Mouse (Mus musculus) neural tube, embryonic 13.5 days (tissue): ENCODE data around the gene Iqschfp. TPM values are rescaled to one million over a fixed set of nuclear protein-coding genes. Genes with fewer than 3 reads are reported as not detected.

Experiments used
- ATAC-seq: fragments of 200-750 bp; cut with Nextera tagmentation; 2 replicates; pipeline ENCODE4 v1.8.0; 2017; ENCODE audit warnings: low read depth, mild to moderate bottlenecking, moderate TSS enrichment, moderate library complexity
- H3K27ac ChIP-seq: fragments of 300-500 bp; sonication (generic); replicated peaks from 2 replicates; pipeline ENCODE4 v1.5.1; 2015; ENCODE audit warnings: moderate library complexity, mild to moderate bottlenecking, inconsistent platforms
- H3K27me3 ChIP-seq: fragments of 300-500 bp; sonication (generic); 2 replicates; pipeline ENCODE4 v1.6.1; 2015; ENCODE audit warnings: mild to moderate bottlenecking, inconsistent platforms
- H3K36me3 ChIP-seq: fragments of 300-500 bp; sonication (generic); 2 replicates; pipeline ENCODE4 v1.6.1; 2015; ENCODE audit warnings: mild to moderate bottlenecking, inconsistent platforms
- H3K4me1 ChIP-seq: fragments of 300-500 bp; sonication (generic); replicated peaks from 2 replicates; pipeline ENCODE4 v1.6.1; 2015; ENCODE audit warnings: inconsistent platforms
- H3K4me2 ChIP-seq: fragments of 300-500 bp; sonication (generic); 2 replicates; pipeline ENCODE4 v1.6.1; 2015; ENCODE audit warnings: inconsistent platforms, mild to moderate bottlenecking, moderate library complexity
- H3K4me3 ChIP-seq: fragments of 300-500 bp; sonication (generic); 2 replicates; pipeline ENCODE4 v1.5.1; 2015; ENCODE audit warnings: mild to moderate bottlenecking, inconsistent platforms
- H3K9ac ChIP-seq: fragments of 300-500 bp; sonication (generic); 2 replicates; pipeline ENCODE4 v1.6.1; 2015; ENCODE audit warnings: moderate library complexity, mild to moderate bottlenecking, inconsistent platforms
- H3K9me3 ChIP-seq: fragments of 300-500 bp; sonication (generic); 2 replicates; pipeline ENCODE4 v1.6.1; 2016; ENCODE audit warnings: inconsistent platforms
- WGBS: fragments of 180-500 bp; shearing (Covaris S2); methylation state at CpG from one replicate; pipeline ENCODE4 v1.1.7; 2015; 5-methylcytosine and 5-hydroxymethylcytosine counted together
- polyA plus RNA-seq: library from polyadenylated mRNA; unstranded; fragments of >200 nt; fragmentation: Nextera tagmentation; extraction: Ambion mirVana; gene quantifications from 2 replicates; pipeline ENCODE4 v1.2.1, GENCODE M21; 2015

The Iqschfp gene
- polyA plus RNA-seq, 1 experiment from 2014 or later: 4.1 TPM

DNA sequence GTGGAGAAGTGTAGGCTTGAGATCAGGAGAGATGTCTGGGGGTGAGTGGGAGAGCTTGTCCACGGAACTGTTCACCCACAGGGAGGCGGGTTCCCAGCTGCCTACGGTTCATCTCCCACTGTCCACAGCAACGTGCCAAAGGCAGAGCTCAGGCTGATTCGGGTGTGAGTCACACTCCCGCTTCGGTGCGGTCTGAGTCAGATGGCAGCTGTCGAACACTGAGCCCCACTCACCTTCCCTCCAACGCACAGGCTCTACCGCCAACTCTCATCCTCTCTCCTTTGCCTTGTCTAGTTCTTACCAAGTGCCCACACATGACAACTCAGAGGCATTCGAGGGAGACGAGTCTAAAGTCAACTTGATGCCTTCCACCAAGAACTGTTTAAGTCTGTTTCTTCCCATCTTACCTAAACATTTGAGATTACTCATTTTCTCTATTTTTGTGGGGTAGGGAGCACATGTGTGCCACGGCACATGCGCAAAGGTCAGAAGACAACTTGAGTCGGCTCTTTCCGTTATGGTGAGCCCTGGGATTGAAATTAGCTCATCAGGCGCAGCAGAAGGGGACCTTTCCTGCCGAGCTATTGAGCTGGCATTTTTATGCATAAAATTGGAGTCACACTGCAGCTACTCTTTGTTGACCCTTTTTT is 716.9 kb downstream of the Iqschfp start:
- WGBS: 71% methylated on average over 19 of the region's 19 CpGs
- peaks cover 49% of the 10 kb centered on the region for H3K4me1 ChIP-seq
- no peak for ATAC-seq

DNA sequence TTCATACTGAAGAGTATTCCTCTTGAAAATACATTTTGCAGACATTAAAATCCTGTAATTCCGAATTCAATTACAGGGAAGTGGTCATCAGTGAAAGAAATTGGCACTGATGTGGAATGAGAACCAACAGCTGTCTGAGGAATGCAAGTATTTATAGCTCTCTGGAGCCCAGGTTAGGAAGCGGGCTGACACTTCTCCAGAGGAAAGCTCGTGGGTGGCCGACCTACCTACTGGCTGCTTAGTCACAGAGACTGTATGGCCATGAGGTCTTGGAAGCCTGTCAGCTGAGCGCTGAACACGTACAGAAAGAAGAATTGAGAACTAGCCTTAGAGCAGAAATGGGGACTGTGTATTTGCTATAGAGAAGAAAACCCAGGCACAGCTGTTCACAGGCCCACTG is 718.0 kb downstream of the Iqschfp start:
- 49% methylated on average over 6 of the region's 6 CpGs for WGBS
- no peak for ATAC-seq
- no peaks in the 10 kb centered on the region for H3K9me3 ChIP-seq

More for the DNA sequence above, 716.9 kb downstream of the Iqschfp start:
- Histone ChIP-seq H3K36me3 (no peaks in the 10 kb centered on the region), H3K4me3 (no peak overlapping the region), H3K27ac (no peak overlapping the region), H3K9me3 (no peaks in the 10 kb centered on the region), H3K4me2 (no peak overlapping the region), H3K9ac (no peak overlapping the region), H3K27me3 (no peaks in the 10 kb centered on the region)

DNA sequence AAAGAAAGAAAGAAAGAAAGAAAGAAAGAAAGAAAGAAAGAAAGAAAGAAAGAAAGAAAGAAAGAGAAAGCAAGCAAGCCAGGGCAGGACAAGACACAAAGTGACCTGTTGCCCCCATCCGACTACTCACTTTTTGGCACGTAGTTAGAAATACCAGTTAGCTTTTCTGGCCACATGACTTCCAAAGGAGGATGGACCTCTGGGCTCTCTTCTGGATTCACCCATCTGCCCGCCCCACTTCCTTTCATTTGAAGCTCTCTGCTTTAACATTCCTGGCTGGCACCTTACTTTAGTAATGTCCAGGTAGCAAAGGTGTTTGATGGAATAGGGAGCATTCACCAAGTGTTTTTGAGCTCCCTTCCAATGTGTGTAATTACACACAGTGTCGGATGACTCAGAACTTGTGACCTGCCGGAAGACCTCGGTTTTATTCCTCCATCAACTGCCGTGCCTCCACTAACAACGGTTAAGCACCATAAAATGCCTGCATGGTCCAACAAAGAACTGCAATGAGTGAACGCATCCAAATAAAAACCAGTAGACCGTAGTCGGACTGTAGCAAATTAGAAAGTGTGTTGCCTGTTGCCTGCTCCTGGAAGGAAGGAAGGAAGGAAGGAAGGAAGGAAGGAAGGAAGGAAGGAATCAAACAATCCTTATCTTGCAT is 718.7 kb downstream of the Iqschfp start:
- no peak for ATAC-seq
- Histone ChIP-seq H3K9me3 (no peaks in the 10 kb centered on the region), H3K4me3 (no peak overlapping the region), H3K9ac (no peak overlapping the region), H3K36me3 (no peaks in the 10 kb centered on the region), H3K27ac (no peak overlapping the region), H3K4me1 (peaks cover 34% of the 10 kb centered on the region), H3K4me2 (no peak overlapping the region), H3K27me3 (no peaks in the 10 kb centered on the region)
- 44% methylated on average over 11 of the region's 11 CpGs for WGBS

More for the DNA sequence above, 718.0 kb downstream of the Iqschfp start:
- no peaks in the 10 kb centered on the region for H3K27me3 ChIP-seq
- H3K36me3 ChIP-seq: no peaks in the 10 kb centered on the region
- no peak overlapping the region; the same call in 1 of the 2 replicates for H3K27ac ChIP-seq
- H3K9ac ChIP-seq: no peak overlapping the region
- H3K4me3 ChIP-seq: no peak overlapping the region
- H3K4me1 ChIP-seq: peaks cover 40% of the 10 kb centered on the region
- no peak overlapping the region for H3K4me2 ChIP-seq

DNA sequence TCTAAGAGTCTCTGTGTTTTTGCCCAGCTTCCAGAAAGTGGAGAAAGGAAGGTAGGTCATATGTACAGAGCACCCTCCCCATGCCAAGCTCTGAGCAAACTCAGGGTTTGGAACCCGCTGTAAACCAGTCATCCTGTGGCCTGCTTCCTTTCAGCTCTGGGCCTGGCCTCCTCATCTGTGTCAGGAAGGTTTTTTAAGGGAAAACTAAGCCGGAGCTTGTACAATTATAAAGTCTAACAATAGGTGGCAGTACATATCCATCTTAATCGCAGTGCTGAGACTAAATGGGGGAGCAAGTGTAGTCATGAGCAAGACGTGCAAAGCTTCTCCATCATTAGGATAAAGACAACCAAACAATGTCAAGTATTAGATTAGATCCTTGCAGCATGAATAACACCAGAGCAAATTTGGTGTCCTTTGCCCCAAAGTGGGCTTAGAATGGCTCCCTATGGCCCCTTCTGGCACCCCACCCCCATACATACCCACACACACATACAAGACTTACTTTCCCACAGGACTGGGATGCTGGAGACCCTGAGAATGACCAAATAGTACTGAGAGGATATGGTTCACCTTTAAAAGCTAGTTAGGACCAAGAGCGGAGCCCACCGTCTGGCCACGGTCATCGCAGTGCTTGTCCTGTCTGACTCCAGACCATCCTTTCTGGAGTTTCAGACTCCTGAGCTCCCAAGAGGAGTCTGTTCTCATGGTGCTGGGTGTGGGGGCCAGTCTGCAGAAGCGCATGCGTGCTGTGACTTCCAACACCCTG is 723.2 kb downstream of the Iqschfp start:
- no peak overlapping the region for H3K27ac ChIP-seq
- ATAC-seq: peak; percentile 27; the same call in 1 of the 2 replicates
- H3K4me3 ChIP-seq: no peak overlapping the region
- no peak overlapping the region for H3K4me2 ChIP-seq
- no peak overlapping the region for H3K9ac ChIP-seq
- no peaks in the 10 kb centered on the region for H3K9me3 ChIP-seq
- no peaks in the 10 kb centered on the region for H3K27me3 ChIP-seq
- H3K4me1 ChIP-seq: peaks cover 12% of the 10 kb centered on the region
- 74% methylated on average over 10 of the region's 10 CpGs for WGBS
- H3K36me3 ChIP-seq: peaks cover 18% of the 10 kb centered on the region

DNA sequence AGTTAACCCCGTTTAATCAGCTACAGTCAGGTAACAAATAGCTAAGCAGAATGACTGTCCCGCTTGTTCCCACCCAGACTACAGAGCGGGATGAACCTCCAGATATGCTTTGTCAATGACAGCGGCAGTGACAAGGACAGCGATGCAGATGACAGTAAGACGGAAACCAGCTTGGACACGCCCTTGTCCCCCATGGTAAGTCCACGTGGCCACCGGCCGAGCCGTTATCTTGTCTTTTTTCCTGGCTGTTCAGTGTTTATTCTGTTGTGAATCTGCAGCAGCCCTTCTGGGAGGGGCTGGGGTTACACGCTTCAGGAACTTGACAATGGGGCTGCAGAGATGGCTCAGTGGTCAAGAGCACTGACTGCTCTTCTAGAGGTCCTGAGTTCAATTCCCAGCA is 724.3 kb downstream of the Iqschfp start:
- Histone ChIP-seq H3K27ac (no peak overlapping the region), H3K4me1 (peaks cover 6% of the 10 kb centered on the region; the same call in 1 of the 2 replicates), H3K27me3 (no peaks in the 10 kb centered on the region), H3K36me3 (peaks cover 30% of the 10 kb centered on the region), H3K9ac (no peak overlapping the region), H3K9me3 (no peaks in the 10 kb centered on the region), H3K4me3 (no peak overlapping the region), H3K4me2 (no peak overlapping the region)
- no peak for ATAC-seq
- 92% methylated on average over 12 of the region's 12 CpGs for WGBS

DNA sequence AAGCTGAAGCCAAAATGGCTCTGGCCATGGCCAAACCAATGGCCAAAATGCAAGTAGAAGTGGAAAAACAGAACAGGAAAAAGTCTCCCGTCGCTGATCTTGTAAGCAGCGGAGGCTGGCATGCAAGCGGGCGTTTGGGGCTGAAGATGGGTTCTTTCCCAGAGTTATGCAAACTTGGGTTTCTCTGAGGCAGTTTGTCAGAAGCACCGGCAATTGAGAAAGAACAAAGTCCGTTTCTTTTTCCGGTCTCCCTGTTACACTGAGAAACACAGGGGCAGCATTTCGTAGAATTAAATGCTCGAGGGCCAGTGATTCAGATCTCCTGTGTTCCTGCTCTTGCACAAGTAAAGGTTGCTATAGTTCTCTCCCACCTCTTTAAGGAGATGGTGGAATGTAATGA is 725.7 kb downstream of the Iqschfp start:
- H3K9me3 ChIP-seq: no peaks in the 10 kb centered on the region
- no peaks in the 10 kb centered on the region for H3K27me3 ChIP-seq
- WGBS: 91% methylated on average over 10 of the region's 10 CpGs
- H3K36me3 ChIP-seq: peaks cover 41% of the 10 kb centered on the region
- H3K9ac ChIP-seq: no peak overlapping the region
- H3K4me1 ChIP-seq: 0 out of 2 replicates have a peak, but pooled peaks cover 6% of the 10 kb centered on the region
- no peak overlapping the region for H3K27ac ChIP-seq
- H3K4me2 ChIP-seq: no peak overlapping the region
- no peak overlapping the region for H3K4me3 ChIP-seq
- ATAC-seq: no peak

DNA sequence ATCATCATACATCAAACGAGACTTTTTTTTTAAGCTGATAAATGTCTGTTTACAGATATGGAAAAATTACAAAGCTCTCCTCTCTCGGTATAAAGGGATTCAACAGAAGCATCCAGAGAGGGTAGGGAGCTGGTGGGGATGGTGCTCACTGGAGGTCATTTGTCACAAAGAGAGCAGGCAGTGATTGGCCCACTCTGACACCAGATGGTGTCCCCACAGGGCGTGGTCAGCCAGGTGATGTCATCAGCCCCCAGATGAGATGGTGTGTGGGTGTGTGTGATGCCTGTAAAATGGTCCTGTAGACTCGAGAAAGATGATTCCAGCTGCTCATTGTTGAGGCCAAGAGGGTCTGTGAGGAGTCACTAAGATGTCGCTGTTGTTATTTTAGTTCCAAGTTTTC is 727.1 kb downstream of the Iqschfp start:
- H3K4me1 ChIP-seq: 0 out of 2 replicates have a peak, but pooled peaks cover 4% of the 10 kb centered on the region
- no peak overlapping the region for H3K4me3 ChIP-seq
- no peaks in the 10 kb centered on the region for H3K27me3 ChIP-seq
- H3K9me3 ChIP-seq: no peaks in the 10 kb centered on the region
- peaks cover 53% of the 10 kb centered on the region for H3K36me3 ChIP-seq
- 74% methylated on average over 5 of the region's 5 CpGs for WGBS
- no peak overlapping the region for H3K27ac ChIP-seq
- H3K4me2 ChIP-seq: no peak overlapping the region
- no peak for ATAC-seq
- no peak overlapping the region for H3K9ac ChIP-seq

DNA sequence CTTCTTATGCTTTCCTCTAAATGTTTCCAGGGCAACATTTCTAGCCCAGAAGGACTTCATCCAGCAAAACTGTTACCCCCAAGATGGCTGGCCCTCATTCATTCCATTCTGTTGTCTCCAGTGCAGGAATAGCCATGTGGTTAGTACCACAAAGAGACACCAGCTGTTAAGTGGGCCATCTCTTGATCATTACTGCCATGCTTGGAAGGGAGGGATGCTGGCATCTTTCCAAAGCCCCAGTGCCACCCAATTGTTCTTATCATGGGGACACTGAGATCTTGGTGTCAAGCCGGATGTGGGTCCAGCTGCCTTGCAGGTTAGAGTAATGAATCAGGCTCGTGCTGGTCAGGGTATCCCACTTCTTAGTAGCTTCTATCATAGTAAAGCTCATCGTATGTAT is 729.9 kb downstream of the Iqschfp start:
- Histone ChIP-seq H3K27me3 (no peaks in the 10 kb centered on the region), H3K4me3 (no peak overlapping the region), H3K4me2 (no peak overlapping the region), H3K36me3 (peaks cover 80% of the 10 kb centered on the region), H3K9me3 (no peaks in the 10 kb centered on the region), H3K9ac (no peak overlapping the region), H3K27ac (no peak overlapping the region), H3K4me1 (0 out of 2 replicates have a peak, but pooled peaks cover 4% of the 10 kb centered on the region)
- WGBS: 87% methylated on average over 3 of the region's 3 CpGs
- no peak for ATAC-seq

DNA sequence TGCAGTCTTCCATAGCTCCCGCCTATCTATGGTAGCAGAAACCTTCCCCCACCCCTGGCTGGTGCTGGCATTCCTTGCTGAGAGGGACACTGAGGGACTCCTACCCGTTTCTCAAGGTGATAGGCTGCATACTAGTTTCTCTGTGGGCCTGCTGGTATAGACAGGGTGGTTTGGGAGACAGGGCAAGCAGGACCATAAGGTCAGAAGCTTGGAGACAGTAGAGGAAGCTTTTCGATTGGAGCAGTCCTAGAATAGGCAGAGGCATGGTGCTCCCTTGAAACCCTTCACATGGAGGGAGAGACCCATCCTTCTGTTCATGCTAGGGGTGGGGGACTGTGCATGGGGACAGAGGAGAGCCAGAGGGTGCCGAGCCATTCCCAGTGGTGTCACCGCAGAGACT is 731.0 kb downstream of the Iqschfp start:
- no peak overlapping the region for H3K27ac ChIP-seq
- no peaks in the 10 kb centered on the region for H3K27me3 ChIP-seq
- WGBS: 90% methylated on average over 5 of the region's 5 CpGs
- 0 out of 2 replicates have a peak, but pooled peaks cover 4% of the 10 kb centered on the region for H3K4me1 ChIP-seq
- no peak overlapping the region for H3K4me2 ChIP-seq
- H3K36me3 ChIP-seq: peaks cover 89% of the 10 kb centered on the region
- no peak overlapping the region for H3K9ac ChIP-seq
- H3K4me3 ChIP-seq: no peak overlapping the region
- H3K9me3 ChIP-seq: no peaks in the 10 kb centered on the region
- no peak for ATAC-seq

DNA sequence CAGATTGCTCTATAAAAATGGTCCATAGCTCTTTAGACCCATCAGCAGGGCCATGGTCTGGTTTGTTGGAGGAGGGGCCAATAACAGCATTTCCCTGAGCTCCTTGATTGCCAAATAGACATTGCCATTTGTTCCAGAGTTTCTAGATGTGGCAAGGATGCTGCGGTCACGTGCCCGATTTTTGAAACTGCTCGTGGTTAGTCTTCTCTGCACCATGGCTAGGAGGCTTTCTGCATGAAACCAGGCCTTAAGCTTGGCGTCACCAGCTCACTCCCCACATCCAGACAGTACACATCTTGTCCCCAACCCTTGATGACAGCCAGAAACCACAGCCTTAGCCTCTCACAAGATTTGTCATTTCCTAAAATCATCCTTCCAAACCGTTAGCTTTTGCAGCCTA is 732.4 kb downstream of the Iqschfp start:
- H3K9me3 ChIP-seq: no peaks in the 10 kb centered on the region
- 93% methylated on average over 6 of the region's 6 CpGs for WGBS
- peaks cover 87% of the 10 kb centered on the region for H3K36me3 ChIP-seq
- no peaks in the 10 kb centered on the region for H3K4me1 ChIP-seq
- no peak for ATAC-seq
- no peak overlapping the region for H3K4me3 ChIP-seq
- no peak overlapping the region for H3K27ac ChIP-seq
- no peaks in the 10 kb centered on the region for H3K27me3 ChIP-seq
- no peak overlapping the region for H3K9ac ChIP-seq
- H3K4me2 ChIP-seq: no peak overlapping the region

DNA sequence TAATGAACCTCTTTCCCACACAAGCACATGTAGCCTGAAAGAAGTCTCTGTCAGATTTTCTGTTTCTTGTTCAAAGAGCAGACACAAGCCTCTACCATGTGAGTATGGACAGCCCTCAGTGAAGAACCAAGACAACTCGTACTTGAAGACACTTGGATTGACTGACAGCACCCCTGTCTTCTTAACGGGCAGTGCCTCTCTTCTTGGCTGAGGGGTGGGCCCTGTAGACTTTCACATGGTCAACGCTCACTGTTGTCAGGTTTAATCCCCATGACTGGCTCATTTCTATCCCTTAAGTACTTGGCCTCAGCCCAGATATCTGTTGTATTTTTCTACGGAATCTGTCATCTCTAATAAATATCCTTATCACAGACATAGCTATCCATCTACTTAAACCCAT is 738.2 kb downstream of the Iqschfp start:
- no peak overlapping the region for H3K4me3 ChIP-seq
- ATAC-seq: no peak
- H3K27ac ChIP-seq: no peak overlapping the region
- H3K4me2 ChIP-seq: no peak overlapping the region
- peaks cover 35% of the 10 kb centered on the region for H3K36me3 ChIP-seq
- 88% methylated on average over 4 of the region's 4 CpGs for WGBS
- no peaks in the 10 kb centered on the region for H3K9me3 ChIP-seq
- no peaks in the 10 kb centered on the region for H3K4me1 ChIP-seq
- H3K9ac ChIP-seq: no peak overlapping the region
- H3K27me3 ChIP-seq: no peaks in the 10 kb centered on the region

DNA sequence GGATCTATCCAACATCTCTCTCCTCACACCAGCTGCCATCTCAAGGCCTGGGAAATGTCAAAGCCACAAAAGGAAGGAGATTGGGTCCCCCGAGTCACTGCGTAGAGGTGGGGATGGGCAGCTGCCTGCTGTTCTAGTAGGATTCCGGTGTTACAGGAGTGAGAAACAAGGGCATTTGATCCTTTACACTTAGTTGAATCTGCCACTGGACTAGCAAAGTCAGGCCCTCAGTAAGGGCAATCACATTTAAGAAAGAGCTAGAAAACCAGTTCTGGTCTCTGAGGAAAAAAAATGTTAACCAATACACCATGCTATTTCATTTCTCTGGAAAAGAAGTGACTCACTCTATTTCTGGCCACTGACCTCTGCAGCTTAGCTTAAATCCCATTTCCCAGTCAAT is 738.8 kb downstream of the Iqschfp start:
- 89% methylated on average over 3 of the region's 3 CpGs for WGBS
- no peaks in the 10 kb centered on the region for H3K27me3 ChIP-seq
- ATAC-seq: no peak
- no peak overlapping the region for H3K4me2 ChIP-seq
- H3K36me3 ChIP-seq: peaks cover 30% of the 10 kb centered on the region
- no peak overlapping the region for H3K4me3 ChIP-seq
- H3K9ac ChIP-seq: no peak overlapping the region
- H3K4me1 ChIP-seq: no peaks in the 10 kb centered on the region
- H3K27ac ChIP-seq: no peak overlapping the region
- H3K9me3 ChIP-seq: no peaks in the 10 kb centered on the region
